Mouse (Mus musculus) stomach, embryonic 16.5 days (tissue): ENCODE results near the gene Crybb2. TPM values are rescaled to one million over a fixed set of nuclear protein-coding genes. Genes with fewer than 3 reads are reported as not detected.

Experiments
- ATAC-seq: fragments of 200-750 bp; cut with Nextera tagmentation; 2 replicates; pipeline ENCODE4 v1.8.0; 2017; ENCODE audit warnings: moderate number of reproducible peaks, moderate TSS enrichment; ENCODE audit not compliant: insufficient read depth, low FRiP score
- H3K27ac ChIP-seq: fragments of 300-500 bp; sonication (generic); 2 replicates; pipeline ENCODE4 v1.5.1; 2014; ENCODE audit warnings: low read length
- H3K27me3 ChIP-seq: fragments of 300-500 bp; sonication (generic); 2 replicates; pipeline ENCODE4 v1.6.1; 2014; ENCODE audit warnings: low read length, control low read depth, mixed read lengths; ENCODE audit not compliant: control insufficient read depth, insufficient read depth
- H3K36me3 ChIP-seq: fragments of 300-500 bp; sonication (generic); 2 replicates; pipeline ENCODE4 v1.6.1; 2014; ENCODE audit warnings: low read length; ENCODE audit not compliant: control insufficient read depth, insufficient read depth
- H3K4me1 ChIP-seq: fragments of 300-500 bp; sonication (generic); 2 replicates; pipeline ENCODE4 v1.6.1; 2014; ENCODE audit warnings: low read length, control low read depth, mixed read lengths; ENCODE audit not compliant: control insufficient read depth, insufficient read depth
- H3K4me2 ChIP-seq: fragments of 300-500 bp; sonication (generic); 2 replicates; pipeline ENCODE4 v1.6.1; 2014; ENCODE audit warnings: low read depth, low read length, mixed read lengths
- H3K4me3 ChIP-seq: fragments of 300-500 bp; sonication (generic); replicated peaks from 2 replicates; pipeline ENCODE4 v1.5.1; 2014; ENCODE audit warnings: mild to moderate bottlenecking, low read length
- H3K9ac ChIP-seq: fragments of 300-500 bp; sonication (generic); 2 replicates; pipeline ENCODE4 v1.6.1; 2014; ENCODE audit warnings: low read length
- H3K9me3 ChIP-seq: fragments of 300-500 bp; sonication (generic); replicated peaks from 2 replicates; pipeline ENCODE4 v1.6.1; 2016; ENCODE audit warnings: low read length, control low read depth; ENCODE audit not compliant: control insufficient read depth
- WGBS: fragments of 180-500 bp; shearing (Covaris S2); extraction: QIAGEN DNeasy Blood & Tissue Kit; methylation state at CpG from one replicate; pipeline ENCODE4 v1.1.7; 2014; 5-methylcytosine and 5-hydroxymethylcytosine counted together
- polyA plus RNA-seq: library from polyadenylated mRNA; unstranded; fragments of >200 nt; fragmentation: Nextera tagmentation; extraction: Ambion mirVana; gene quantifications from 2 replicates; pipeline ENCODE4 v1.2.1, GENCODE M21; 2015

Crybb2 gene
- polyA plus RNA-seq, 1 experiment from 2014 or later = not detected

DNA sequence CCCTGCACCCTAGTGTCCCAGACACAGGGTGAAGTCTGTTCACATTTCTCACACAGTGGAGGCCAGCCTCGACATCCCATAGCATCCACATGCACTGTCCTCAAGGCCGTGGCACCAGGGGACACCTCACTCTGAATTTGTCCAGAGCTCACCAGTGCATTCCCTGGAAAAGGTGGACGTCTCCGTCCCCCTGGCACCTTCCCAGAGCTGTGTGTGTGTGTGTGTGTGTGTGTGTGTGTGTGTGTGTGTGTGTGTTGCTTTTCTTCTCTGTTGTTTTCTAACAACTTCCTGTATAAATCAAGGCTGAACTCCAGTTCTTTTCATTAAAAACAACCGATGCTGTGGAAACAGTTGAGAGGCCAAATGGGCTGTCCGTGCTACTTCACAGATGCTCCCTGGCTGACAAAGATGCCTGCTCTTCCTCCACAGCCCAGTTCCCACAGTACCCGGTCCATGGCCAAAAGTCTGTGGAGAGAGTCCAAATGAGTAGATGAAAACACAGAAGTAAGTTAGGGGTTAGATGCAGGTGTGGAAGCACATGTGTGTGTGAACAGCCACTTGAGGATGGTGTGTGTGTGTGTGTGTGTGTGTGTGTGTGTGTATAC lies 19.2 kb downstream of the Crybb2 start:
- no peak for ATAC-seq
- WGBS = 58% methylated on average over 7 of the region's 7 CpGs
- Histone ChIP-seq H3K27me3 (no peaks in the 10 kb centered on the region), H3K27ac (no peak overlapping the region), H3K4me1 (no peaks in the 10 kb centered on the region), H3K4me2 (no peak overlapping the region), H3K9ac (no peak overlapping the region), H3K36me3 (no peaks in the 10 kb centered on the region), H3K4me3 (no peak overlapping the region), H3K9me3 (no peaks in the 10 kb centered on the region)

DNA sequence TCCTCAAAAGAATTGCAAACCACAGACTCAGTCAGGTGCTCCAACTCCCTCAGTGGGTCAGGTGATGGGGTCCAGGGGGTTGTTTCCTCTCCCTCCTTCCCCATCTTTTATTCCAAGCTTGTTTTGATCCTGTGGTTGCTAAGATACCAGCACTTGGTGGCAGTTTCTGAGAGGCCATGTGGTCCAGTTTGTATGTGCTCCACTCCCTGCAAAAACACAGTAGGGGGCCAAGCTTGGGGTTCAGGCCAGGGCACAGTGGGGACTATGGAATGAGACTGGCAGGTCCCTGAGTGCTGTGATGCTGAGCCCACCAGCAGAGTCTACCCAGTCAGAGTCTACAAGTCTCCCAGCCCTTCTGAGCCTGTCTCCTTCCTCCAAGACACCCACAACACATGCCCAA lies 20.0 kb downstream of the Crybb2 start:
- ATAC-seq = no peak
- Histone ChIP-seq H3K36me3 (no peaks in the 10 kb centered on the region), H3K4me2 (no peak overlapping the region)

DNA sequence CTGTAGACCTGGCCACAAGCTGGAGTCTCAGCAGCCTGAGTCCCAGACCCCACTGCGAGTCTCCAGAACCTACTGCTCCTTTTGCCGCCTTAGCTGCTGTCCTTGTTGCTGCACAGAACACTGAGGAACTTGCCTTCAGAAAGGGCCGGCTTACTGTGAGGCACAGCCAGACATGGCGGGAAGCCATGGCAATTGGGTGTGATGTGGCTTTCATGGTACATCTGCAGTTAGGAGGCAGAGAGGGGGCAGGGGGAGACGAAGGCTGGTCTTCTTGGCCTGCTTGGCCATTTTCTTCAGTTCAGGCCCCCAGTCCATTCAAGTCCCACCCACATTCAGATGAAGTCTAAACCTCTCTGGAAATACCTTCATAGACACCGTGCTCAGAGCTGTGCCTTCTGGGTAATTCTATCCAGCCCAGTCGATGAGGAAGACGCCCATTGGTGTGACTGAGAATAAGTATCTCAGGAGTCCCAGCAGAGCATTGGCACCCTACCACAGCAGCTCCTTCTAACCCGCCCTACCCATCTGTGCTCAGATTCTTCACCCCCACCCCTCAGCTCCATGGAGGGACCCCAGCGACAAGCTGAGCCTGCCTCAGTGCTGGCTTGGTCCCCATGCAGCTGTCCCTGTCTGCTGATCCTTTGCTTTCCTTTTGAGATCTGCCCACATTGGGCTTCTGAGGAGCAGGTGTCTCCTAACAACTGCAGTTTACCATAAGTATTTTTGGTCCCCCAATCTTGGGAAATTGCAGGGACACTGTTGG lies 24.2 kb downstream of the Crybb2 start:
- Histone ChIP-seq H3K4me2 (no peak overlapping the region), H3K9me3 (no peaks in the 10 kb centered on the region), H3K4me3 (no peak overlapping the region), H3K27me3 (no peaks in the 10 kb centered on the region), H3K36me3 (no peaks in the 10 kb centered on the region), H3K27ac (no peak overlapping the region), H3K9ac (no peak overlapping the region), H3K4me1 (0 out of 2 replicates have a peak, but pooled peaks cover 8% of the 10 kb centered on the region)
- WGBS = 86% methylated on average over 10 of the region's 10 CpGs
- no peak for ATAC-seq

More for the DNA sequence above, 20.0 kb downstream of the Crybb2 start:
- no peaks in the 10 kb centered on the region for H3K4me1 ChIP-seq
- no peak overlapping the region for H3K4me3 ChIP-seq
- H3K27me3 ChIP-seq = no peaks in the 10 kb centered on the region
- H3K9me3 ChIP-seq = no peaks in the 10 kb centered on the region
- H3K27ac ChIP-seq = no peak overlapping the region
- no peak overlapping the region for H3K9ac ChIP-seq

DNA sequence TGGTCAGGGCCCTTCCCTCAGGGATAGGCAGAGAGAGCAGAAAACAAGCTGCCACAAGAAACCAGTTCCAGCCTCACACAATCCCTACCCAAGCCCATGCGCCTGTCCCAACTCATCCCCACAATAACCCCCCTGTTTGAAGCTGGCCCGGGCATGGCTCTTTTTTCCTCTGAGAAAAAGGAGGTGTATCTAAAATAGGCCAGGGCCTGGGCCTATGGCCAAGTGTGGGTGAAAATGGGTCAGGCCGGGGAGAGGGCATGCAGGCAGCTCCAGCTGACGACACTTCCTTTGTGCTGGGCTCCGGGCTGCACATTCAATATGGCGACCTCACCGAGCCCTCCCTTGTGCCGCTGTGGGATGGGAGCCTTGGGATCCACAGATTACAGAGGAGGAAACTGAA lies 26.4 kb downstream of the Crybb2 start:
- no peak for ATAC-seq
- Histone ChIP-seq H3K4me3 (no peak overlapping the region), H3K27ac (no peak overlapping the region), H3K36me3 (no peaks in the 10 kb centered on the region), H3K9ac (no peak overlapping the region), H3K9me3 (no peaks in the 10 kb centered on the region), H3K4me1 (0 out of 2 replicates have a peak, but pooled peaks cover 8% of the 10 kb centered on the region), H3K27me3 (no peaks in the 10 kb centered on the region), H3K4me2 (no peak overlapping the region)
- WGBS = 81% methylated on average over 8 of the region's 8 CpGs

DNA sequence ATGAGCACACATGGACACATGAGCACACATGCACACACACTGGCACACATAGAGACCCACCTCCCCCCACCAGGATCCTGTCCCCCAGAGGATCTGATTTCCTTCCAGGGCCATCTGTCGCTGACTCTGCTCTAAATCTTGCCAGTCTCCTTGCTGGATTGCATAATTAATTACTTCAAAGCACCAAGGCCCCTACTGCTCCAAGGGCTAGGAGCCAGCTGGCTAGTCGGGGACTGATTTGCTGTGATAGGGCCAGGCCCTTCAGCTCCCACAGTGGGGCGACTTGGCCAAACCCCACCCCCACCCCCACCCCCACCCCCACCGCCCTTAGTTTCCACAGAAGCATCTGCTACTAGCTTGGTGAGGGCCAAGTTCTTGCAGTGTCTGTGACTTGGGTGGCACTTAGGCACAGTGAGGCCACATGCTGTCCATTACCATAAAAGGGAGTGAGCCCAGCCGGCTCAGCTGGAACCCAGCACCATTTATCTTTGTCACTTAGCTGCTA lies 28.3 kb downstream of the Crybb2 start:
- WGBS = 18% methylated on average over 5 of the region's 5 CpGs
- no peak overlapping the region for H3K4me3 ChIP-seq
- H3K9me3 ChIP-seq = no peaks in the 10 kb centered on the region
- H3K27ac ChIP-seq = no peak overlapping the region; the same call in 1 of the 2 replicates
- H3K36me3 ChIP-seq = no peaks in the 10 kb centered on the region
- no peaks in the 10 kb centered on the region for H3K27me3 ChIP-seq
- H3K9ac ChIP-seq = no peak overlapping the region
- H3K4me2 ChIP-seq = no peak overlapping the region
- 0 out of 2 replicates have a peak, but pooled peaks cover 8% of the 10 kb centered on the region for H3K4me1 ChIP-seq
- peak; percentile 65; the same call in 1 of the 2 replicates for ATAC-seq

DNA sequence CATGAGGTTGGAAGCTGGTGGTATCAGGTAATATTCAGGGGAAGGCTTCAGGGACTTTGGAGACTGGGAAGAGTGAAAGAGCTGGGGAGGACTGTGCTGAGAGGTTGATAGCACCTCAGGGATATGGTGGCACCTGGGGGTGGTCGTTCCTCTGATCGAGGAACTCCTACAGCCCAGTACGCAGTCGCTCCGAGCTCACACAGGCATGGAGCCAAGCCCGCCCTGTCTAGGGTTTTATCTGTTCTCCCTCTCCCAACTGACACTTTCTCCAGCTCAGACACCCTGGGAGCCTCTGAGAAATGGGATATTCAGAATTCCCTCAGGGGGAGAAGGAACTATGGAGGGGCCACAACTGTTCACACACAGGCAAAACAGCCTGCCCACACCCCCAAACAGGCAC lies 29.1 kb downstream of the Crybb2 start:
- Histone ChIP-seq H3K27me3 (no peaks in the 10 kb centered on the region), H3K4me2 (no peak overlapping the region), H3K4me3 (no peak overlapping the region), H3K4me1 (0 out of 2 replicates have a peak, but pooled peaks cover 12% of the 10 kb centered on the region), H3K9ac (no peak overlapping the region), H3K36me3 (no peaks in the 10 kb centered on the region), H3K9me3 (no peaks in the 10 kb centered on the region), H3K27ac (no peak overlapping the region; the same call in 1 of the 2 replicates)
- ATAC-seq = no peak
- 59% methylated on average over 6 of the region's 6 CpGs for WGBS

DNA sequence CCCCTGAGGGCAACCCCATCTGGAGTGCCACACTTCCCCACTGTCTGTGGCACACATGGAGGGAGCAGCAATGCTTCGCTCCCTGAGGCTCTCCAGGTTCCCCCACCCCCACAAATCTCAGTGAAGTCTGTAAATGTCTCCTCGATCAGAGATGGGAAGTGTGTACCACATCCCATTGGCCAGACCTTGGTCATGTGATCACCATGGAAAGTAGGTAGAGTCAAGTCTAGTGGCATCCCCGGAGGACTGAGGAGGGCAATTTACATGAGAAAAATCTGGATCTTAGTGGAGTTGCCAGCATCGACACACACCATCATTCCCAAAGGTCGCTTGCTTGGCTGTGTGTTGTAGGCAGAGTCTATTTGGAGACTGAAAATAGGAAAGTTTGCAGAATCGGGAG lies 31.3 kb downstream of the Crybb2 start:
- Histone ChIP-seq H3K4me3 (no peak overlapping the region), H3K27ac (no peak overlapping the region), H3K4me1 (peaks cover 20% of the 10 kb centered on the region; the same call in 1 of the 2 replicates), H3K9ac (no peak overlapping the region), H3K27me3 (no peaks in the 10 kb centered on the region), H3K9me3 (no peaks in the 10 kb centered on the region), H3K4me2 (no peak overlapping the region), H3K36me3 (no peaks in the 10 kb centered on the region)
- 90% methylated on average over 6 of the region's 6 CpGs for WGBS
- ATAC-seq = no peak

DNA sequence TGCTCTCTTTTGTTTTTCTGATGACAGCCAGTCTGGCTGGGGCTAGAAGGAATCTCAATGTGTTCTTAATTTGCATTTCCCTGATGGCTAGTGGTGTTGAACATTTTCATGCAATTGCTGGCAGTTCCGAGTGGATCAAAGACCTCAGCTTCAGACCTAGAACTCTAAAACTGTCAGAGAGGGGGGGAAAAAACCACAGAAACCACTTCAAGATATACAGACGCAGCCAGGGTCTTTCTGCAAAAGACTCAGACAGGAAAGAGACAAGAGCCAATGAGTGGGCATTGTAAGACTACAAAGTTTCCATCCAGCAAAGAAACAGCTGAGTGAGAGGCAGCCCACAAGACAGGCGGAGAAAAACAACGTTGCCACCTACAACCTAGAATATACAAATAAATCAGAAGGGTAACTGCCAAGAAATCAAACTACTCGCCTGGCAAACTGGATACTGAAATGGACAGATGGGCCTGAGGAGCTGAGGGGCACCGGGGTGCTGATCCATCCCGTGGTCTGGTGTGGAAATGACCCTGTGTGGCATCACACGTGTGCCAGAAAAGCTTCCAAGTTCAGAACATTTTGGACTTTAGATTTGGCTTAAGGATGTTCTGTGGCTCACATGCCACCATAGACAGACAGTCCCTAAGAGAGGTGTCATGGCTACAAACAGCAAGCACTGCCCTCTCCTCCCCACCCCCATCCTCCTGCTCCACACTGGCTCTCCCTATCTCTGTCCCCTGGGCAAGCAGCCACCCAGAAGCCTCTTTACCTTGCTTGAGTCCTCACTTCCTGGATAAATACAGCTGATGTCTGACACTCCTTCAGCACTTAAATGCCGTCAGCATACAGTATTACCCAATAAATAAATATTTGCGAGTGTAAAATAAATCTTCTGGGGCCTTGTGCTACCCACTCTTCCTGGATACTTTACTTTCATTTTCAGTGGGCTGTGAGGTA lies 34.5 kb downstream of the Crybb2 start:
- WGBS = 49% methylated on average over 10 of the region's 10 CpGs
- Histone ChIP-seq H3K4me3 (no peak overlapping the region), H3K27ac (0 out of 2 replicates have a peak overlapping the region, but pooled peaks have one; percentile 1), H3K9ac (no peak overlapping the region), H3K4me1 (peaks cover 11% of the 10 kb centered on the region; the same call in 1 of the 2 replicates), H3K27me3 (no peaks in the 10 kb centered on the region), H3K36me3 (no peaks in the 10 kb centered on the region), H3K4me2 (no peak overlapping the region), H3K9me3 (no peaks in the 10 kb centered on the region)
- ATAC-seq = peak; percentile 80; the same call in 1 of the 2 replicates
